Mouse (Mus musculus) E14TG2a.4 (cell line): ENCODE measurements around the gene Gtf2h4.

Source experiments
- CTCF ChIP-seq: conservative IDR thresholded peaks from 2 replicates; pipeline ENCODE4 v1.5.1; 2014; ENCODE audit warnings: low read length
- NANOG ChIP-seq: IDR thresholded peaks from 2 replicates; pipeline ENCODE4 v1.6.1; 2014; ENCODE audit warnings: borderline replicate concordance, low read length, mixed read lengths
- POU5F1 ChIP-seq: IDR thresholded peaks from 2 replicates; pipeline ENCODE4 v1.6.1; 2014; ENCODE audit warnings: low read length, borderline replicate concordance

- TF ChIP-seq POU5F1, result no peak
- TF ChIP-seq CTCF, result no peak
- no peak for TF ChIP-seq NANOG
Observed at GRCm38 (mm10) chr17:35717080-35717479, 43.5 kb upstream of the Gtf2h4 start.
